Mouse (Mus musculus) small intestine, adult 2 months (tissue): ENCODE data around the gene Dis3.

ENCODE experiments used
- CTCF ChIP-seq: fragments of 200-500 bp; IDR thresholded peaks from 2 replicates; pipeline ENCODE4 v1.5.1; 2012; ENCODE audit warnings: low read depth, mild to moderate bottlenecking, control low read depth, inconsistent platforms, low read length, moderate library complexity, mixed read lengths; ENCODE audit not compliant: insufficient replicate concordance, insufficient read length; ENCODE audit errors: extremely low read depth
- POLR2A ChIP-seq: fragments of 200-500 bp; IDR thresholded peaks from 2 replicates; pipeline ENCODE4 v1.6.1; 2012; ENCODE audit warnings: low read depth, mild to moderate bottlenecking, control low read depth, inconsistent platforms, low read length, moderate library complexity

GRCm38 (mm10) chr14:99099967-99100587, 507 bp upstream of the Dis3 start:
- TF ChIP-seq POLR2A (no peak), CTCF (no peak)
